ENCODE assay signal across 11 mouse cellular contexts in genomic region chr8:54922160-54922855, GRCm38 (mm10). TPM values are rescaled to one million over a fixed set of nuclear protein-coding genes. Genes with fewer than 3 reads are reported as not detected.
DNase-seq lines count a peak whose midpoint lies in the region; ATAC-seq and TF ChIP-seq lines count a peak whose summit lies in the region.
"Had no signal": no experiment of that assay in that cellular context is flagged by ENCODE, and none has a peak within 500 bp of the region (broad histone marks: within the 10 kb centered on the region; RNA-seq: fewer than 3 reads in every experiment).

No protein-coding gene starts in this region.

- no peak overlapping the region for H3K4me3 ChIP-seq in lung, embryonic 14.5 days (ENCODE audit: low read depth, low read length)
- no peak overlapping the region for H3K4me3 ChIP-seq in forebrain, postnatal 0 days (ENCODE audit: low read depth, low read length)
- H3K4me3 ChIP-seq in midbrain, embryonic 12.5 days, result no peak overlapping the region
- H3K4me3 ChIP-seq: erythroblast, embryonic 14.5 days; lung, embryonic 15.5 days had no signal

- H3K4me2 ChIP-seq in lung, embryonic 14.5 days, result no peak overlapping the region
- no peak overlapping the region for H3K4me2 ChIP-seq in forebrain, postnatal 0 days (ENCODE audit: low read depth)
- H3K4me2 ChIP-seq in midbrain, embryonic 12.5 days (replicated peaks), result 0 out of 2 replicates have a peak overlapping the region, but pooled peaks have one; percentile 17
- H3K4me2 ChIP-seq: lung, embryonic 15.5 days had no signal

- no peak overlapping the region for H3K9ac ChIP-seq in lung, embryonic 14.5 days
- H3K9ac ChIP-seq in forebrain, postnatal 0 days, result 0 out of 2 replicates have a peak overlapping the region, but pooled peaks have one; percentile 23
- H3K9ac ChIP-seq in midbrain, embryonic 12.5 days (replicated peaks), result no peak overlapping the region
- H3K9ac ChIP-seq: lung, embryonic 15.5 days had no signal

- no peaks in the 10 kb centered on the region for H3K36me3 ChIP-seq in lung, embryonic 14.5 days (ENCODE audit: insufficient read depth)
- H3K36me3 ChIP-seq in forebrain, postnatal 0 days (ENCODE audit: insufficient read depth), result no peaks in the 10 kb centered on the region
- H3K36me3 ChIP-seq in midbrain, embryonic 12.5 days, result no peaks in the 10 kb centered on the region
- H3K36me3 ChIP-seq: lung, embryonic 15.5 days had no signal

- H3K27ac ChIP-seq in lung, embryonic 14.5 days (ENCODE audit: low read depth), result no peak overlapping the region
- peak overlapping the region; percentile 2; the same call in 1 of the 2 replicates for H3K27ac ChIP-seq in forebrain, postnatal 0 days (ENCODE audit: low read depth, low read length)
- peak overlapping the region; percentile 58 for H3K27ac ChIP-seq in midbrain, embryonic 12.5 days (replicated peaks)
- H3K27ac ChIP-seq: lung, embryonic 15.5 days had no signal

- 40% methylated on average over 2 of the region's 2 CpGs for WGBS in lung, embryonic 14.5 days
- WGBS in forebrain, postnatal 0 days, result 8% methylated on average over 2 of the region's 2 CpGs
- WGBS in midbrain, embryonic 12.5 days, result 40% methylated on average over 2 of the region's 2 CpGs

- H3K4me1 ChIP-seq in lung, embryonic 14.5 days (ENCODE audit: insufficient read depth), result no peaks in the 10 kb centered on the region
- no peaks in the 10 kb centered on the region for H3K4me1 ChIP-seq in forebrain, postnatal 0 days (ENCODE audit: insufficient read depth)
- H3K4me1 ChIP-seq in midbrain, embryonic 12.5 days, result peaks cover 10% of the 10 kb centered on the region; the same call in 1 of the 2 replicates
- H3K4me1 ChIP-seq: lung, embryonic 15.5 days had no signal

- no peaks in the 10 kb centered on the region for H3K27me3 ChIP-seq in lung, embryonic 14.5 days (ENCODE audit: insufficient read depth, low read length)
- no peaks in the 10 kb centered on the region for H3K27me3 ChIP-seq in forebrain, postnatal 0 days (ENCODE audit: insufficient read depth, low read length)
- H3K27me3 ChIP-seq in midbrain, embryonic 12.5 days, result no peaks in the 10 kb centered on the region
- H3K27me3 ChIP-seq: lung, embryonic 15.5 days had no signal

- DNase-seq in lung, embryonic 14.5 days, result peak; percentile 59
- no peak for DNase-seq in lung, postnatal 10 days
- peak; percentile 29 for DNase-seq in forebrain, postnatal 0 days
- DNase-seq in right cerebral cortex, postnatal 36 days (ENCODE audit: low spot score in 2 of 2), result peak; percentile 3 to 18
- DNase-seq in adrenal gland, postnatal 25 days, result no peak
- no peak for DNase-seq in layer of hippocampus, adult 11-12 months (ENCODE audit: low spot score)
- DNase-seq in adrenal gland, postnatal 36 days, result no peak
- DNase-seq: kidney, adult 18-20 months had no signal

- H3K9me3 ChIP-seq in lung, embryonic 14.5 days (ENCODE audit: low read depth, low read length), result no peaks in the 10 kb centered on the region
- no peaks in the 10 kb centered on the region for H3K9me3 ChIP-seq in forebrain, postnatal 0 days (ENCODE audit: low read length)
- H3K9me3 ChIP-seq in midbrain, embryonic 12.5 days, result no peaks in the 10 kb centered on the region
- H3K9me3 ChIP-seq: lung, embryonic 15.5 days had no signal

- no peak; the same call in 1 of the 2 replicates for ATAC-seq in lung, embryonic 14.5 days (ENCODE audit: insufficient read depth)
- ATAC-seq in forebrain, postnatal 0 days, result no peak
- peak; percentile 72 for ATAC-seq in midbrain, embryonic 12.5 days (ENCODE audit: low FRiP score, low read depth)

- TF ChIP-seq CTCF in lung, embryonic 14.5 days (IDR thresholded peaks at IDR 0.05; ENCODE audit: low read depth), result no peak
- no peak for TF ChIP-seq CTCF in forebrain, postnatal 0 days (IDR thresholded peaks at IDR 0.05; ENCODE audit: low read depth)

RNA-seq across cellular contexts. Expression of gene Gpm6a, which starts 32.3 kb away (rescaled TPM):
- polyA plus RNA-seq in lung, embryonic 14.5 days (2014; fragmentation: Nextera tagmentation; extraction: Ambion mirVana), result 15.5 and 20.4 TPM in 2 replicates
- total RNA-seq in forebrain, postnatal 0 days (2014; rRNA removed), result 1,306 and 1,346 TPM in 2 replicates
- polyA plus RNA-seq in forebrain, postnatal 0 days (2015; fragmentation: Nextera tagmentation; extraction: Ambion mirVana), result 660 and 667 TPM in 2 replicates
- 210 and 249 TPM in 2 replicates for polyA plus RNA-seq in midbrain, embryonic 12.5 days (2016; fragmentation: Nextera tagmentation; extraction: Ambion mirVana)
- 1.2 and 2.0 TPM in 2 replicates for total RNA-seq in adrenal gland, postnatal 25 days (2021)
- total RNA-seq in adrenal gland, postnatal 36 days (2021), result 1 to 10 TPM; 3.4 to 3.5 TPM
- polyA plus RNA-seq: erythroblast, embryonic 14.5 days had no signal

RNA-seq across cellular contexts. Expression of gene Wdr17, which starts 35.3 kb away (rescaled TPM):
- polyA plus RNA-seq in lung, embryonic 14.5 days (2014; fragmentation: Nextera tagmentation; extraction: Ambion mirVana), result 0.70 and 0.96 TPM in 2 replicates
- 24.3 and 30.4 TPM in 2 replicates for total RNA-seq in forebrain, postnatal 0 days (2014; rRNA removed)
- 17.8 and 18.1 TPM in 2 replicates for polyA plus RNA-seq in forebrain, postnatal 0 days (2015; fragmentation: Nextera tagmentation; extraction: Ambion mirVana)
- polyA plus RNA-seq in midbrain, embryonic 12.5 days (2016; fragmentation: Nextera tagmentation; extraction: Ambion mirVana), result 6.1 and 6.9 TPM in 2 replicates
- 0.24 TPM in 1 of 2 replicates, not detected in the other for total RNA-seq in adrenal gland, postnatal 25 days (2021)
- under 1 TPM; 0.60 to 0.76 TPM for total RNA-seq in adrenal gland, postnatal 36 days (2021)
- polyA plus RNA-seq: erythroblast, embryonic 14.5 days had no signal

Comparison
In these comparisons a context has a peak if more than half of its experiments do, and no peak if none do; other contexts are left out.
1. DNase-seq: peak in lung, embryonic 14.5 days (single experiment), forebrain, postnatal 0 days (single experiment) and right cerebral cortex, postnatal 36 days (2 of 2); none in lung, postnatal 10 days (single experiment), adrenal gland, postnatal 25 days (single experiment), layer of hippocampus, adult 11-12 months (single experiment) and adrenal gland, postnatal 36 days (0 of 2).
2. RNA of gene Gpm6a, which starts 32.3 kb away (total RNA-seq): 1,306 to 1,346 TPM in forebrain, postnatal 0 days; 3.4 to 3.5 TPM in adrenal gland, postnatal 36 days and 1.2 to 2.0 TPM in adrenal gland, postnatal 25 days; every median in the first group is over 100 times any median in the second.
3. RNA of gene Wdr17, which starts 35.3 kb away (total RNA-seq): 24.3 to 30.4 TPM in forebrain, postnatal 0 days; 0.60 to 0.76 TPM in adrenal gland, postnatal 36 days and 0.24 TPM in adrenal gland, postnatal 25 days; every median in the first group is over 10 times any median in the second.